Mouse (Mus musculus) MEL (cell line): ENCODE results near the gene Gm20388.

ENCODE experiments used
- CTCF ChIP-seq, 3 experiments: IDR thresholded peaks in 2 of 3; conservative IDR thresholded peaks in 1 of 3; 2 replicates each; pipeline ENCODE4 v1.5.1; 2011 to 2012; ENCODE audit warnings: low read length in 3 of 3, low read depth in 2 of 3, mild to moderate bottlenecking in 2 of 3, improper control_type of control experiment in 1 of 3, inconsistent platforms in 1 of 3, mixed read lengths in 1 of 3, moderate library complexity in 1 of 3; ENCODE audit not compliant: control insufficient read depth in 1 of 3, insufficient read depth in 1 of 3, poor library complexity in 1 of 3, severe bottlenecking in 1 of 3
- EP300 ChIP-seq, 2 experiments: IDR thresholded peaks; 2 replicates each; pipeline ENCODE4 v1.6.1; 2011; ENCODE audit warnings: improper control_type of control experiment in 2 of 2, low read length in 2 of 2, low read depth in 1 of 2, mild to moderate bottlenecking in 1 of 2
- MEF2A ChIP-seq: IDR thresholded peaks from 2 replicates; pipeline ENCODE4 v1.6.1; 2014; ENCODE audit warnings: low read depth, mild to moderate bottlenecking, inconsistent platforms, low read length, improper control_type of control experiment; ENCODE audit not compliant: poor library complexity, insufficient replicate concordance, severe bottlenecking; ENCODE audit errors: extremely low read depth
- POLR2A ChIP-seq, 2 experiments: IDR thresholded peaks; 2 replicates each; pipeline ENCODE4 v1.6.1; 2011 to 2012; ENCODE audit warnings: low read length in 2 of 2, mild to moderate bottlenecking in 2 of 2, control low read depth in 1 of 2, improper control_type of control experiment in 1 of 2, low read depth in 1 of 2, moderate library complexity in 1 of 2; ENCODE audit not compliant: control insufficient read depth in 1 of 2, insufficient read depth in 1 of 2, poor library complexity in 1 of 2
- SIN3A ChIP-seq: IDR thresholded peaks from 2 replicates; pipeline ENCODE4 v1.6.1; 2012; ENCODE audit warnings: low read length, improper control_type of control experiment, inconsistent platforms
- SMC3 ChIP-seq: IDR thresholded peaks from 2 replicates; pipeline ENCODE4 v1.6.1; 2011; ENCODE audit warnings: low read depth, low read length, improper control_type of control experiment
- UBTF ChIP-seq: IDR thresholded peaks from 2 replicates; pipeline ENCODE4 v1.6.1; 2012; ENCODE audit warnings: low read depth, mild to moderate bottlenecking, inconsistent platforms, low read length, improper control_type of control experiment, moderate library complexity, borderline replicate concordance; ENCODE audit not compliant: insufficient read depth
- ZC3H11A ChIP-seq: IDR thresholded peaks from 2 replicates; pipeline ENCODE4 v1.6.1; 2012; ENCODE audit warnings: low read depth, mild to moderate bottlenecking, inconsistent platforms, low read length, improper control_type of control experiment
- ZNF384 ChIP-seq: IDR thresholded peaks from 2 replicates; pipeline ENCODE4 v1.6.1; 2012; ENCODE audit warnings: low read depth, mild to moderate bottlenecking, inconsistent platforms, low read length, improper control_type of control experiment

DNA sequence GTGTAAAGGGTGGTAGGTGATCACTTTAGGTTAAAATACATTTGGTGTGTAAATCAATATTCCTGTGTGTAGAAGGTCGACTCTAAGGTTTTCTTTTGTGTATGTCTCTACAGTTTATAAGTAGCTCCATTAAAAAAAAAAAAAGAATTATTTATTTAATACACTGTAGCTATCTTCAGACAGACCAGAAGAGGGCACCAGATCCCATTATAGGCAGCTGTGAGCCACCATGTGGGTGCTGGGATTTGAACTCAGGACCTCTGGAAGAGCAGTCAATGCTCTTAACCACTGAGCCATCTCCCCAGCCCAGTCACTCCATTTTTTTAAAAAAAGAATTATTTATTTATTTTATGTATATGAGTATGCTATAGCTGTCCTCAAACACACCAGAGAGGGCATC lies 3197.4 kb downstream of the Gm20388 start:
- TF ChIP-seq UBTF, result no peak
- no peak for TF ChIP-seq SIN3A
- TF ChIP-seq CTCF (IDR thresholded peaks at IDR 0.05 in 2 of 3, conservative IDR thresholded peaks at IDR 0.05 in 1 of 3; ENCODE audit: control insufficient read depth in 1 of 3, insufficient read depth in 1 of 3, low read depth in 2 of 3, low read length in 3 of 3, poor library complexity in 1 of 3, severe bottlenecking in 1 of 3), result peak; percentile 33 to 51 (median 44); a peak in 4 of 6 replicates
- TF ChIP-seq ZC3H11A, result 0 out of 2 replicates have a peak, but pooled peaks have one; percentile 11
- TF ChIP-seq POLR2A (IDR thresholded peaks at IDR 0.05; ENCODE audit: control insufficient read depth in 1 of 2, insufficient read depth in 1 of 2, low read depth in 1 of 2, low read length in 2 of 2, poor library complexity in 1 of 2), result no peak
- peak; percentile 91 for TF ChIP-seq ZNF384
- TF ChIP-seq MEF2A, result no peak
- TF ChIP-seq SMC3, result peak; percentile 41
- no peak for TF ChIP-seq EP300 (IDR thresholded peaks at IDR 0.05; ENCODE audit: low read depth in 1 of 2, low read length in 2 of 2)
